ENCODE assay signal across 8 mouse cellular contexts in the genomic region with DNA sequence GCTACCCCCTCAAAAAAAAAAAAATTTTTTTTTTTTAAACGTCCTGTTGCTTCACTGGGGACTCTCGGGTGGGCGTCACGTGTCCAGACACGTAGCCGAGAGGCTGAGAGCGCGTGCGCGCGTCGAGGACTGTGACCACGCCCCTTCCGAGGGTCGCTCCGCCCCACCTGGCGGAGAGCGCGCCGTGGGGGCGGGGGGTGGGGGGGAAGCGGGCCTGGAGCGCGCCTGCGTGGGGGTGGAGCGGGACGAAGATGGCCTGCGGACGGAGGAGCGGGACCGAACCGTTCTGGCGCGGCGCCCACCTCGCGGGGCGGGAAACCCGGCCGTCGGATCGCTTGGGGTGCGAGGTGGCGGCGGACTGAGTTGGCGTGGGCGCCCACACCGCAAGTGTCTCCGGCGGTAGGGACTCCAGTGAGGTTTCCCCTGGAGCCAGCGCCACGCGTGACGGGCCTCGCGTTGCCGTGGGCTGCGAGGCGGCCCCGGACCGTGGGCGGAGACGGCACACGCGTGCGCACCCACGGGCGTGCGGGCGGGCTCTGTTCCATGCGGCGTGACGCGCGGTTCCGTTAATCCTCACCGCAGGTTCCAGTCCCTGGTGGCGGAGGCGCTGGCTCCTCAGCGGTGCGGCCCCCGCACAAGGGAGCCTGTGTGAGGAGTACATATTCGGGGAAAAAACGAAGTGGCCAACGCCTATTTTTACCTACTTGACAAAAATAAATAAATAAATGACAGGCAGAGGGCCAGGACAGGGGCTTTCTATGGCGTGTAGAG. TPM values are rescaled to one million over a fixed set of nuclear protein-coding genes. Genes with fewer than 3 reads are reported as not detected.
DNase-seq lines count a peak whose midpoint lies in the region; ATAC-seq lines count a peak whose summit lies in the region.

Qk (minus strand) TSS at position 170 of the 771 bp plus-strand sequence.

- H3K9me3 ChIP-seq in hindbrain, embryonic 13.5 days, result no peaks in the 10 kb centered on the region

- peak; percentile 98 for DNase-seq in NIH3T3 (ENCODE audit: low read depth)
- DNase-seq in cerebellum, postnatal 10 days, result peak; percentile 98
- peak; percentile 84 to 88 for DNase-seq in frontal cortex, postnatal 14 days (ENCODE audit: low spot score in 2 of 2)
- DNase-seq in layer of hippocampus, postnatal 36 days, result peak; percentile 89 to 90
- peak; percentile 95 for DNase-seq in lung, postnatal 36 days
- peak; percentile 96 for DNase-seq in retina, postnatal 1 day
- DNase-seq in urinary bladder, adult 18-20 months (ENCODE audit: low spot score in 2 of 2), result peak; percentile 89 to 91

- peak within 1 kb of the TSS; percentile 90 for H3K4me3 ChIP-seq in hindbrain, embryonic 13.5 days

- H3K27ac ChIP-seq in hindbrain, embryonic 13.5 days, result peak within 1 kb of the TSS; percentile 99

- H3K36me3 ChIP-seq in hindbrain, embryonic 13.5 days, result peaks cover under 1% of the 10 kb centered on the region; the same call in 1 of the 2 replicates

- peaks cover 22% of the 10 kb centered on the region for H3K4me1 ChIP-seq in hindbrain, embryonic 13.5 days (replicated peaks)

- H3K4me2 ChIP-seq in hindbrain, embryonic 13.5 days, result peak within 1 kb of the TSS; percentile 67

- H3K9ac ChIP-seq in hindbrain, embryonic 13.5 days, result peak within 1 kb of the TSS; percentile 97

- WGBS in hindbrain, embryonic 13.5 days, result under 1% methylated on average over 83 of the region's 86 CpGs

- H3K27me3 ChIP-seq in hindbrain, embryonic 13.5 days, result no peaks in the 10 kb centered on the region

- peak; percentile 88 for ATAC-seq in hindbrain, embryonic 13.5 days (ENCODE audit: low FRiP score)

RNA-seq across cellular contexts. Expression of gene Qk, which starts in this region (rescaled TPM):
- 47.6 and 52.5 TPM in 2 replicates for polyA plus RNA-seq in hindbrain, embryonic 13.5 days (2015; fragmentation: Nextera tagmentation; extraction: Ambion mirVana)
- 100 to 1,000 TPM; 367 to 426 TPM for total RNA-seq in layer of hippocampus, postnatal 36 days (2021)

Comparison
In these comparisons a context has a peak if more than half of its experiments do, and no peak if none do; other contexts are left out.
1. Peak in every context shown above with its lines: DNase-seq, ATAC-seq, H3K4me3 ChIP-seq and H3K27ac ChIP-seq.